Mouse (Mus musculus): ENCODE data around the gene Lhx5.

Lhx5 gene

GRCm38 (mm10) chr5:120433135-120433760 is 1.7 kb downstream of the Lhx5 start:
- no peak for DNase-seq

- no peak for DNase-seq
Measured at GRCm38 (mm10) chr5:120434231-120434735, 2.8 kb downstream of the Lhx5 start.

GRCm38 (mm10) chr5:120435006-120435681 is 3.6 kb downstream of the Lhx5 start:
- DNase-seq, result no peak

GRCm38 (mm10) chr5:120435731-120436501 is 4.4 kb downstream of the Lhx5 start:
- peak; percentile 66 for DNase-seq

- DNase-seq, result no peak
Measured at GRCm38 (mm10) chr5:120436885-120437495, 5.5 kb downstream of the Lhx5 start.

GRCm38 (mm10) chr5:120437539-120437938 is 6.0 kb downstream of the Lhx5 start:
- no peak for DNase-seq

- peak; percentile 76 for DNase-seq
Measured at GRCm38 (mm10) chr5:120437986-120438385, 6.5 kb downstream of the Lhx5 start.

GRCm38 (mm10) chr5:120438469-120438868 is 7.0 kb downstream of the Lhx5 start:
- DNase-seq, result no peak

- DNase-seq, result no peak
Measured at GRCm38 (mm10) chr5:120438991-120439710, 7.7 kb downstream of the Lhx5 start.

GRCm38 (mm10) chr5:120439887-120440670 is 8.6 kb downstream of the Lhx5 start:
- DNase-seq, result peak; percentile 32

- DNase-seq, result peak; percentile 90
Measured at GRCm38 (mm10) chr5:120440733-120441132, 9.2 kb downstream of the Lhx5 start.

- DNase-seq, result no peak
Measured at GRCm38 (mm10) chr5:120447305-120447704, 15.8 kb downstream of the Lhx5 start.

- no peak for DNase-seq
Measured at GRCm38 (mm10) chr5:120454756-120455337, 23.3 kb downstream of the Lhx5 start.

- DNase-seq, result no peak
Measured at GRCm38 (mm10) chr5:120456253-120456652, 24.8 kb downstream of the Lhx5 start.

GRCm38 (mm10) chr5:120456841-120457554 is 25.5 kb downstream of the Lhx5 start:
- no peak for DNase-seq

- peak; percentile 91 for DNase-seq
Measured at GRCm38 (mm10) chr5:120457628-120458027, 26.1 kb downstream of the Lhx5 start.

- peak; percentile 35 for DNase-seq
Measured at GRCm38 (mm10) chr5:120459133-120459532, 27.6 kb downstream of the Lhx5 start.

GRCm38 (mm10) chr5:120461902-120462301 is 30.4 kb downstream of the Lhx5 start:
- DNase-seq, result no peak

GRCm38 (mm10) chr5:120464321-120464720 is 32.8 kb downstream of the Lhx5 start:
- DNase-seq, result no peak

- DNase-seq, result no peak
Measured at GRCm38 (mm10) chr5:120465062-120465461, 33.6 kb downstream of the Lhx5 start.

GRCm38 (mm10) chr5:120465860-120466259 is 34.4 kb downstream of the Lhx5 start:
- peak; percentile 43 for DNase-seq
